Mouse (Mus musculus): ENCODE results near the gene Hcrtr1. TPM values are rescaled to one million over a fixed set of nuclear protein-coding genes. Genes with fewer than 3 reads are reported as not detected.

Gene Hcrtr1
- polyA plus RNA-seq, 1 experiment from 2014 or later = 1.7 TPM

GRCm38 (mm10) chr4:130161349-130161748, 22.2 kb upstream of the Hcrtr1 start:
- no peaks in the 10 kb centered on the region for H3K36me3 ChIP-seq (replicated peaks; ENCODE audit: control insufficient read depth, insufficient read depth)
- no peak overlapping the region for H3K4me3 ChIP-seq (replicated peaks; ENCODE audit: low read length)
- H3K27me3 ChIP-seq (ENCODE audit: control insufficient read depth, insufficient read depth, low read length) = peaks cover 24% of the 10 kb centered on the region
- no peak overlapping the region for H3K27ac ChIP-seq
- no peak for ATAC-seq (ENCODE audit: low FRiP score)
- no peak overlapping the region for H3K9ac ChIP-seq
- H3K4me1 ChIP-seq (replicated peaks; ENCODE audit: control insufficient read depth, insufficient read depth, low read length) = no peaks in the 10 kb centered on the region
- 17% methylated on average over 4 of the region's 4 CpGs for WGBS
- no peaks in the 10 kb centered on the region for H3K9me3 ChIP-seq (ENCODE audit: control insufficient read depth, low read length)
- no peak for DNase-seq (ENCODE audit: low spot score)
- no peak overlapping the region for H3K4me2 ChIP-seq (replicated peaks)

- 80% methylated on average over 12 of the region's 12 CpGs for WGBS
- Histone ChIP-seq H3K4me2 (replicated peaks) (no peak overlapping the region), H3K36me3 (replicated peaks; ENCODE audit: control insufficient read depth, insufficient read depth) (no peaks in the 10 kb centered on the region), H3K4me1 (replicated peaks; ENCODE audit: control insufficient read depth, insufficient read depth, low read length) (no peaks in the 10 kb centered on the region), H3K4me3 (replicated peaks; ENCODE audit: low read length) (no peak overlapping the region), H3K27me3 (ENCODE audit: control insufficient read depth, insufficient read depth, low read length) (peaks cover 6% of the 10 kb centered on the region), H3K9ac (no peak overlapping the region), H3K9me3 (ENCODE audit: control insufficient read depth, low read length) (peaks cover 4% of the 10 kb centered on the region; the same call in 1 of the 2 replicates), H3K27ac (no peak overlapping the region)
- ATAC-seq (ENCODE audit: low FRiP score) = no peak
- DNase-seq (ENCODE audit: low spot score) = no peak
These were observed 17.7 kb upstream of the Hcrtr1 start for GRCm38 (mm10) chr4:130156812-130157371.

- Histone ChIP-seq H3K27me3 (ENCODE audit: control insufficient read depth, insufficient read depth, low read length) (peaks cover 6% of the 10 kb centered on the region), H3K9me3 (ENCODE audit: control insufficient read depth, low read length) (peaks cover 4% of the 10 kb centered on the region; the same call in 1 of the 2 replicates), H3K4me3 (replicated peaks; ENCODE audit: low read length) (no peak overlapping the region), H3K9ac (no peak overlapping the region), H3K4me2 (replicated peaks) (no peak overlapping the region), H3K36me3 (replicated peaks; ENCODE audit: control insufficient read depth, insufficient read depth) (no peaks in the 10 kb centered on the region), H3K4me1 (replicated peaks; ENCODE audit: control insufficient read depth, insufficient read depth, low read length) (no peaks in the 10 kb centered on the region), H3K27ac (no peak overlapping the region)
- no peak for DNase-seq (ENCODE audit: low spot score)
- no peak for ATAC-seq (ENCODE audit: low FRiP score)
- 88% methylated on average over 3 of the region's 3 CpGs for WGBS
These were observed 15.1 kb upstream of the Hcrtr1 start for GRCm38 (mm10) chr4:130154250-130154649.

DNA sequence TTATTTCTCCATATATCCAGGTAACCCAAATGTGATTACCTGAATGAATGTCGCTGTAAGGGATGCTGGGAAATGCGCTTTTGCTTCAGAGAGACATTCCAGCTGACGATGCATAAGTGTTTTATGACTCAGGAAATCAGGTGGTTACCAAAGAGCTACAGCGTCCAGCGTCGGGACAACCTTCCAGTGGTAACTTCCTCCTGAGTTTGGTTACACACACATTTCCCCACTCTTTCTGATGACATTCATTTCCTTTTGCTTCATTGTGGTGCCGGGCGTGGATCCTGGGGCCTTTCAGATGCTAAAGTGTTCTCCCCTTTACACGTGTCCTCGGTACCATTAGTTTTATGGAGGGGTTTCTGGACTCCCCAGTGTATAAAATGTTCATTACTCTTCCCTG, 9.2 kb upstream of the Hcrtr1 start:
- Histone ChIP-seq H3K4me1 (replicated peaks; ENCODE audit: control insufficient read depth, insufficient read depth, low read length) (no peaks in the 10 kb centered on the region), H3K9me3 (ENCODE audit: control insufficient read depth, low read length) (no peaks in the 10 kb centered on the region), H3K4me3 (replicated peaks; ENCODE audit: low read length) (no peak overlapping the region), H3K36me3 (replicated peaks; ENCODE audit: control insufficient read depth, insufficient read depth) (no peaks in the 10 kb centered on the region), H3K9ac (no peak overlapping the region), H3K27me3 (ENCODE audit: control insufficient read depth, insufficient read depth, low read length) (peaks cover 6% of the 10 kb centered on the region), H3K4me2 (replicated peaks) (no peak overlapping the region), H3K27ac (no peak overlapping the region)
- no peak for DNase-seq (ENCODE audit: low spot score)
- no peak for ATAC-seq (ENCODE audit: low FRiP score)
- 82% methylated on average over 10 of the region's 10 CpGs for WGBS

DNA sequence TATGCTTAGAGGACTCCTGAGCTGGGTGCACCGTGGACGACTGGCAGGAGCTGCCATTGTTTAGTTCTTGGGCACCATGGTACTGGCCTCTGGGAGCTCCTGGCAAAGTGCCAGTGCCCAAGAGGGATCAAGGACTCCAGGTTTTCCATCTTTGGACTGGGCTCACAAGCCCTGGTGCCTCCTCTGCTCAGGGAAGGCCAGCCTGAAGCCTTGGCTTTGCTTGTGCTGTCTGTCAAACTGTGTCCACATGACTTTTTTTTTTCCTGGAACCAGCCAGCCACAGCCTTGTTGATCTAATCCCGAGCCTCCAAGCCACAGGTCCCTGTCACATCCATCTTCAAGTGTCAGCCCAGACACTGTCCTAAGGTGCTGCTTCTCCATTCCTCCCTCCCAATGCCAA, 2.6 kb upstream of the Hcrtr1 start:
- 41% methylated on average over 3 of the region's 3 CpGs for WGBS

DNA sequence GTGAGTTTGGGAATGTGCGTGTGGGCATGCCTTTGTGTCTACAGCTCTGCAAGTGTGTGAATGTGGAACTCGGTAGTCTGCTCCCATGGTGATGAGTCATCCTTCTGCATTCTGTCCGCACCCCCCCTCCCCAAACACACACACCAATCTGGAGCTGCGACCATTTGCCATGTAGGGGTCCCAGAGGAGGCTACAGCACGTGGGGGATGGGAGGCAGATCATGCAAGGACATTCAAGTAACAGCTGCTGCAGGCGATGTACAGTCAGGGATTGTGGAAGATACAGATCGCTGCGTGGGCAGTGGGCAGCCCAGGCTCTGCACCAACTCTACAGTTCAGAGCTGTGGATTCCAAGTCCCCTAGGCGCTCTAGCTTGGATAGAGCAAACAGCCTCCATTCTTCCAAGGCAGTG, 1.8 kb upstream of the Hcrtr1 start:
- H3K9me3 ChIP-seq (ENCODE audit: control insufficient read depth, low read length) = no peaks in the 10 kb centered on the region
- WGBS = 30% methylated on average over 9 of the region's 9 CpGs
- peak; percentile 54 for DNase-seq (ENCODE audit: low spot score)
- peaks cover 21% of the 10 kb centered on the region; the same call in 1 of the 2 replicates for H3K4me1 ChIP-seq (replicated peaks; ENCODE audit: control insufficient read depth, insufficient read depth, low read length)
- H3K36me3 ChIP-seq (replicated peaks; ENCODE audit: control insufficient read depth, insufficient read depth) = no peaks in the 10 kb centered on the region
- H3K27me3 ChIP-seq (ENCODE audit: control insufficient read depth, insufficient read depth, low read length) = peaks cover 31% of the 10 kb centered on the region
- H3K27ac ChIP-seq = no peak overlapping the region
- no peak overlapping the region for H3K4me3 ChIP-seq (replicated peaks; ENCODE audit: low read length)
- H3K4me2 ChIP-seq (replicated peaks) = no peak overlapping the region
- 0 out of 2 replicates have a peak, but pooled peaks have one; percentile 29 for ATAC-seq (ENCODE audit: low FRiP score)
- no peak overlapping the region for H3K9ac ChIP-seq

More for the DNA sequence above, 2.6 kb upstream of the Hcrtr1 start:
- Histone ChIP-seq H3K4me2 (replicated peaks) (no peak overlapping the region), H3K27me3 (ENCODE audit: control insufficient read depth, insufficient read depth, low read length) (peaks cover 30% of the 10 kb centered on the region), H3K27ac (no peak overlapping the region), H3K9me3 (ENCODE audit: control insufficient read depth, low read length) (no peaks in the 10 kb centered on the region), H3K9ac (no peak overlapping the region), H3K36me3 (replicated peaks; ENCODE audit: control insufficient read depth, insufficient read depth) (no peaks in the 10 kb centered on the region), H3K4me3 (replicated peaks; ENCODE audit: low read length) (no peak overlapping the region), H3K4me1 (replicated peaks; ENCODE audit: control insufficient read depth, insufficient read depth, low read length) (peaks cover 21% of the 10 kb centered on the region; the same call in 1 of the 2 replicates)
- no peak for DNase-seq (ENCODE audit: low spot score)
- ATAC-seq (ENCODE audit: low FRiP score) = no peak

GRCm38 (mm10) chr4:130138441-130139213, 532 bp downstream of the Hcrtr1 start:
- Histone ChIP-seq H3K9me3 (ENCODE audit: control insufficient read depth, low read length) (no peaks in the 10 kb centered on the region), H3K9ac (peak overlapping the region; percentile 53), H3K27me3 (ENCODE audit: control insufficient read depth, insufficient read depth, low read length) (peaks cover 31% of the 10 kb centered on the region), H3K4me2 (replicated peaks) (peak overlapping the region; percentile 85), H3K27ac (no peak overlapping the region), H3K36me3 (replicated peaks; ENCODE audit: control insufficient read depth, insufficient read depth) (no peaks in the 10 kb centered on the region), H3K4me1 (replicated peaks; ENCODE audit: control insufficient read depth, insufficient read depth, low read length) (peaks cover 21% of the 10 kb centered on the region; the same call in 1 of the 2 replicates), H3K4me3 (replicated peaks; ENCODE audit: low read length) (peak overlapping the region; percentile 36)
- WGBS = under 1% methylated on average over 48 of the region's 57 CpGs
- peak; percentile 80 for DNase-seq (ENCODE audit: low spot score)
- ATAC-seq (ENCODE audit: low FRiP score) = peak; percentile 43

- Histone ChIP-seq H3K9ac (no peak overlapping the region), H3K27ac (no peak overlapping the region), H3K9me3 (ENCODE audit: control insufficient read depth, low read length) (no peaks in the 10 kb centered on the region), H3K36me3 (replicated peaks; ENCODE audit: control insufficient read depth, insufficient read depth) (no peaks in the 10 kb centered on the region; the same call in 1 of the 2 replicates), H3K4me1 (replicated peaks; ENCODE audit: control insufficient read depth, insufficient read depth, low read length) (no peaks in the 10 kb centered on the region; the same call in 1 of the 2 replicates), H3K4me3 (replicated peaks; ENCODE audit: low read length) (no peak overlapping the region), H3K27me3 (ENCODE audit: control insufficient read depth, insufficient read depth, low read length) (peaks cover 16% of the 10 kb centered on the region; the same call in 1 of the 2 replicates), H3K4me2 (replicated peaks) (no peak overlapping the region)
- ATAC-seq (ENCODE audit: low FRiP score) (no peak), DNase-seq (ENCODE audit: low spot score) (no peak)
- WGBS = 71% methylated on average over 6 of the region's 6 CpGs
These were observed 5.8 kb downstream of the Hcrtr1 start for GRCm38 (mm10) chr4:130133399-130133798.

GRCm38 (mm10) chr4:130131448-130132105, 7.6 kb downstream of the Hcrtr1 start:
- no peak for DNase-seq (ENCODE audit: low spot score)

More at GRCm38 (mm10) chr4:130131448-130132105, 7.6 kb downstream of the Hcrtr1 start:
- Histone ChIP-seq H3K4me3 (replicated peaks; ENCODE audit: low read length) (no peak overlapping the region), H3K4me1 (replicated peaks; ENCODE audit: control insufficient read depth, insufficient read depth, low read length) (no peaks in the 10 kb centered on the region; the same call in 1 of the 2 replicates), H3K27me3 (ENCODE audit: control insufficient read depth, insufficient read depth, low read length) (no peaks in the 10 kb centered on the region; the same call in 1 of the 2 replicates), H3K9me3 (ENCODE audit: control insufficient read depth, low read length) (no peaks in the 10 kb centered on the region), H3K36me3 (replicated peaks; ENCODE audit: control insufficient read depth, insufficient read depth) (peaks cover 16% of the 10 kb centered on the region), H3K27ac (no peak overlapping the region), H3K9ac (no peak overlapping the region), H3K4me2 (replicated peaks) (no peak overlapping the region)
- WGBS = 87% methylated on average over 7 of the region's 7 CpGs
- ATAC-seq (ENCODE audit: low FRiP score) = no peak

All from hindbrain, embryonic 14.5 days (tissue).